Mouse (Mus musculus) forebrain, embryonic 11.5 days (tissue): ENCODE measurements around the gene Gm20388. TPM values are rescaled to one million over a fixed set of nuclear protein-coding genes. Genes with fewer than 3 reads are reported as not detected.

Experiments
- ATAC-seq: fragments of 200-750 bp; cut with Nextera tagmentation; replicated peaks from 2 replicates; pipeline ENCODE4 v1.8.0; 2017; ENCODE audit warnings: moderate TSS enrichment; ENCODE audit not compliant: low FRiP score
- DNase-seq: peaks from one replicate; pipeline ENCODE4 v3.0.0-alpha.2; 2017; ENCODE audit warnings: low spot score
- H3K27ac ChIP-seq: fragments of 300-500 bp; sonication (generic); 2 replicates; pipeline ENCODE4 v1.5.1; 2014; ENCODE audit warnings: low read depth, low read length
- H3K27me3 ChIP-seq: fragments of 300-500 bp; sonication (generic); 2 replicates; pipeline ENCODE4 v1.6.1; 2014; ENCODE audit warnings: mild to moderate bottlenecking, low read length, mixed read lengths; ENCODE audit not compliant: control insufficient read depth, insufficient read depth
- H3K36me3 ChIP-seq: fragments of 300-500 bp; sonication (generic); 2 replicates; pipeline ENCODE4 v1.6.1; 2014; ENCODE audit warnings: mild to moderate bottlenecking, low read length, moderate library complexity, mixed read lengths; ENCODE audit not compliant: control insufficient read depth, insufficient read depth
- H3K4me1 ChIP-seq: fragments of 300-500 bp; sonication (generic); replicated peaks from 2 replicates; pipeline ENCODE4 v1.6.1; 2014; ENCODE audit warnings: low read length, mixed read lengths; ENCODE audit not compliant: control insufficient read depth, insufficient read depth
- H3K4me2 ChIP-seq: fragments of 300-500 bp; sonication (generic); 2 replicates; pipeline ENCODE4 v1.6.1; 2014; ENCODE audit warnings: low read depth, mild to moderate bottlenecking, low read length, moderate library complexity, mixed read lengths; ENCODE audit not compliant: severe bottlenecking
- H3K4me3 ChIP-seq: fragments of 300-500 bp; sonication (generic); 2 replicates; pipeline ENCODE4 v1.5.1; 2014; ENCODE audit warnings: low read depth, low read length
- H3K9ac ChIP-seq: fragments of 300-500 bp; sonication (generic); 2 replicates; pipeline ENCODE4 v1.6.1; 2014; ENCODE audit warnings: low read length
- H3K9me3 ChIP-seq: fragments of 300-500 bp; sonication (generic); 2 replicates; pipeline ENCODE4 v1.6.1; 2016; ENCODE audit warnings: low read length, mixed read lengths; ENCODE audit not compliant: control insufficient read depth
- WGBS: fragments of 180-500 bp; shearing (Covaris S2); extraction: QIAGEN DNeasy Blood & Tissue Kit; methylation state at CpG from one replicate; pipeline ENCODE4 v1.1.7; 2014; 5-methylcytosine and 5-hydroxymethylcytosine counted together
- polyA plus RNA-seq: library from polyadenylated mRNA; unstranded; fragments of >200 nt; fragmentation: Nextera tagmentation; extraction: Ambion mirVana; gene quantifications from 2 replicates; pipeline ENCODE4 v1.2.1, GENCODE M21; 2014

Gm20388 gene
- polyA plus RNA-seq, 1 experiment from 2014 or later = not detected

GRCm38 (mm10) chr8:123884721-123885565, 3974.3 kb downstream of the Gm20388 start:
- H3K27ac ChIP-seq = no peak overlapping the region
- H3K4me2 ChIP-seq = no peak overlapping the region
- no peaks in the 10 kb centered on the region for H3K9me3 ChIP-seq
- 5% methylated on average over 14 of the region's 14 CpGs for WGBS
- ATAC-seq = 0 out of 2 replicates have a peak, but pooled peaks have one; percentile 44
- H3K9ac ChIP-seq = no peak overlapping the region
- no peak overlapping the region for H3K4me3 ChIP-seq
- H3K27me3 ChIP-seq = peaks cover 2% of the 10 kb centered on the region
- DNase-seq = no peak
- H3K36me3 ChIP-seq = no peaks in the 10 kb centered on the region
- H3K4me1 ChIP-seq = no peaks in the 10 kb centered on the region

GRCm38 (mm10) chr8:123887163-123887562, 3976.5 kb downstream of the Gm20388 start:
- WGBS = 91% methylated on average over 4 of the region's 4 CpGs
- no peak for ATAC-seq
- 0 out of 2 replicates have a peak, but pooled peaks cover 3% of the 10 kb centered on the region for H3K4me1 ChIP-seq
- DNase-seq = no peak
- H3K4me3 ChIP-seq = no peak overlapping the region
- no peak overlapping the region for H3K9ac ChIP-seq
- no peaks in the 10 kb centered on the region for H3K9me3 ChIP-seq
- no peak overlapping the region for H3K27ac ChIP-seq
- peaks cover 20% of the 10 kb centered on the region for H3K27me3 ChIP-seq
- H3K36me3 ChIP-seq = no peaks in the 10 kb centered on the region
- no peak overlapping the region for H3K4me2 ChIP-seq

GRCm38 (mm10) chr8:123887956-123888355, 3977.3 kb downstream of the Gm20388 start:
- Histone ChIP-seq H3K4me3 (no peak overlapping the region), H3K9ac (no peak overlapping the region), H3K9me3 (no peaks in the 10 kb centered on the region), H3K4me2 (no peak overlapping the region), H3K36me3 (no peaks in the 10 kb centered on the region), H3K27ac (no peak overlapping the region), H3K27me3 (peaks cover 28% of the 10 kb centered on the region), H3K4me1 (peaks cover 3% of the 10 kb centered on the region; the same call in 1 of the 2 replicates)
- DNase-seq (no peak), ATAC-seq (no peak)
- WGBS = 79% methylated on average over 2 of the region's 2 CpGs

- Histone ChIP-seq H3K9me3 (no peaks in the 10 kb centered on the region), H3K9ac (no peak overlapping the region), H3K27me3 (peaks cover 46% of the 10 kb centered on the region), H3K4me3 (no peak overlapping the region), H3K36me3 (no peaks in the 10 kb centered on the region), H3K4me2 (no peak overlapping the region), H3K27ac (no peak overlapping the region), H3K4me1 (peaks cover 3% of the 10 kb centered on the region; the same call in 1 of the 2 replicates)
- WGBS = 74% methylated on average over 4 of the region's 4 CpGs
- no peak for ATAC-seq
- no peak for DNase-seq
These were observed 3979.2 kb downstream of the Gm20388 start for GRCm38 (mm10) chr8:123889797-123890196.

- Histone ChIP-seq H3K27me3 (peaks cover 53% of the 10 kb centered on the region), H3K9ac (no peak overlapping the region), H3K9me3 (no peaks in the 10 kb centered on the region), H3K4me3 (peak overlapping the region; percentile 31; the same call in 1 of the 2 replicates), H3K27ac (no peak overlapping the region), H3K36me3 (no peaks in the 10 kb centered on the region), H3K4me2 (peak overlapping the region; percentile 47), H3K4me1 (peaks cover 3% of the 10 kb centered on the region; the same call in 1 of the 2 replicates)
- ATAC-seq = no peak
- WGBS = under 1% methylated on average over 11 of the region's 11 CpGs
- DNase-seq = peak; percentile 80
These were observed 3980.6 kb downstream of the Gm20388 start for GRCm38 (mm10) chr8:123891271-123891670.

- Histone ChIP-seq H3K9ac (peak overlapping the region; percentile 9; the same call in 1 of the 2 replicates), H3K9me3 (no peaks in the 10 kb centered on the region), H3K27me3 (peaks cover 53% of the 10 kb centered on the region), H3K4me2 (peak overlapping the region; percentile 47), H3K4me1 (peaks cover 3% of the 10 kb centered on the region; the same call in 1 of the 2 replicates), H3K27ac (no peak overlapping the region), H3K36me3 (no peaks in the 10 kb centered on the region), H3K4me3 (peak overlapping the region; percentile 31)
- WGBS = under 1% methylated on average over 49 of the region's 49 CpGs
- DNase-seq = peak; percentile 61
- 0 out of 2 replicates have a peak, but pooled peaks have one; percentile 24 for ATAC-seq
These were observed 3981.4 kb downstream of the Gm20388 start for GRCm38 (mm10) chr8:123891883-123892585.

GRCm38 (mm10) chr8:123892586-123893155, 3982.0 kb downstream of the Gm20388 start:
- ATAC-seq (no peak), DNase-seq (no peak)
- Histone ChIP-seq H3K27me3 (peaks cover 53% of the 10 kb centered on the region), H3K36me3 (no peaks in the 10 kb centered on the region), H3K27ac (no peak overlapping the region), H3K9ac (no peak overlapping the region), H3K4me3 (peak overlapping the region; percentile 31), H3K4me2 (peak overlapping the region; percentile 47), H3K9me3 (no peaks in the 10 kb centered on the region), H3K4me1 (peaks cover 3% of the 10 kb centered on the region; the same call in 1 of the 2 replicates)
- WGBS = 9% methylated on average over 30 of the region's 30 CpGs

GRCm38 (mm10) chr8:123893413-123893812, 3982.8 kb downstream of the Gm20388 start:
- no peak for ATAC-seq
- peaks cover 53% of the 10 kb centered on the region for H3K27me3 ChIP-seq
- H3K4me1 ChIP-seq = peaks cover 3% of the 10 kb centered on the region; the same call in 1 of the 2 replicates
- H3K4me2 ChIP-seq = no peak overlapping the region
- WGBS = 77% methylated on average over 11 of the region's 11 CpGs
- H3K27ac ChIP-seq = no peak overlapping the region
- DNase-seq = no peak
- no peaks in the 10 kb centered on the region for H3K9me3 ChIP-seq
- no peak overlapping the region for H3K4me3 ChIP-seq
- no peak overlapping the region for H3K9ac ChIP-seq
- H3K36me3 ChIP-seq = no peaks in the 10 kb centered on the region
